Mouse (Mus musculus) neural tube, embryonic 15.5 days (tissue): ENCODE measurements around the gene B430305J03Rik. TPM values are rescaled to one million over a fixed set of nuclear protein-coding genes. Genes with fewer than 3 reads are reported as not detected.

Source experiments
- ATAC-seq: fragments of 200-750 bp; cut with Nextera tagmentation; 2 replicates; pipeline ENCODE4 v1.8.0; 2017; ENCODE audit warnings: mild to moderate bottlenecking, moderate TSS enrichment, moderate library complexity; ENCODE audit not compliant: low FRiP score
- H3K27ac ChIP-seq: fragments of 300-500 bp; sonication (generic); replicated peaks from 2 replicates; pipeline ENCODE4 v1.5.1; 2015; ENCODE audit warnings: mild to moderate bottlenecking, inconsistent platforms
- H3K27me3 ChIP-seq: fragments of 300-500 bp; sonication (generic); replicated peaks from 2 replicates; pipeline ENCODE4 v1.6.1; 2015; ENCODE audit warnings: inconsistent platforms
- H3K36me3 ChIP-seq: fragments of 300-500 bp; sonication (generic); 2 replicates; pipeline ENCODE4 v1.6.1; 2015; ENCODE audit warnings: inconsistent platforms
- H3K4me1 ChIP-seq: fragments of 300-500 bp; sonication (generic); 2 replicates; pipeline ENCODE4 v1.6.1; 2015; ENCODE audit warnings: inconsistent platforms
- H3K4me2 ChIP-seq: fragments of 300-500 bp; sonication (generic); 2 replicates; pipeline ENCODE4 v1.6.1; 2015; ENCODE audit warnings: inconsistent platforms, mild to moderate bottlenecking, moderate library complexity
- H3K4me3 ChIP-seq: fragments of 300-500 bp; sonication (generic); replicated peaks from 2 replicates; pipeline ENCODE4 v1.5.1; 2015; ENCODE audit warnings: mild to moderate bottlenecking, inconsistent platforms
- H3K9ac ChIP-seq: fragments of 300-500 bp; sonication (generic); replicated peaks from 2 replicates; pipeline ENCODE4 v1.6.1; 2015; ENCODE audit warnings: mild to moderate bottlenecking, inconsistent platforms
- H3K9me3 ChIP-seq: fragments of 300-500 bp; sonication (generic); replicated peaks from 2 replicates; pipeline ENCODE4 v1.6.1; 2016; ENCODE audit warnings: inconsistent platforms
- WGBS: fragments of 180-500 bp; shearing (Covaris S2); methylation state at CpG from one replicate; pipeline ENCODE4 v1.1.7; 2015; ENCODE audit warnings: mixed read lengths; 5-methylcytosine and 5-hydroxymethylcytosine counted together
- polyA plus RNA-seq: library from polyadenylated mRNA; unstranded; fragments of >200 nt; fragmentation: Nextera tagmentation; extraction: Ambion mirVana; gene quantifications from 2 replicates; pipeline ENCODE4 v1.2.1, GENCODE M21; 2015

The B430305J03Rik gene
- polyA plus RNA-seq, 1 experiment from 2014 or later = not detected

DNA sequence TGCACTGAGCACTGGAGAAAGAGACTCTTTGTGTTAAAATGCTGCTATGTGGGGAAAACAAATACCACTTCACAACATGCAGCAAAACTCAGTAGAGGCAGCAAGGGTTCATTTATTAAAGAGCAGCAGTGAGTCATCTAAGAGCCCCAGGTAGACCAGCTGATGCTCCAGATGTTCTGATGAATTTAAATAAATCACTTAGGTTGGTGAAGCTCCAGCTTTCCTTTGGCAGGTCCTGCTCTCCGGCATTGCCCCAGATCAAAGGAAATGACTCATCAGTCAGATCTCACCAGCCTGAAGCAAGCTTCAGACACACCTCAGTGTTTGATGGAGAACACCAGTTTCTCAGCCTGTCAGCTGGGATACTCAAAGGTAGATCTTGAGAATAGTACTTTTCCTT is 20.1 kb downstream of the B430305J03Rik start:
- H3K9me3 ChIP-seq = no peaks in the 10 kb centered on the region
- no peak overlapping the region for H3K4me3 ChIP-seq
- no peak overlapping the region for H3K9ac ChIP-seq
- H3K27ac ChIP-seq = no peak overlapping the region
- no peak overlapping the region for H3K4me2 ChIP-seq
- 60% methylated on average over 1 of the region's 1 CpGs for WGBS
- ATAC-seq = no peak
- H3K4me1 ChIP-seq = no peaks in the 10 kb centered on the region
- no peaks in the 10 kb centered on the region for H3K27me3 ChIP-seq
- no peaks in the 10 kb centered on the region for H3K36me3 ChIP-seq

GRCm38 (mm10) chr3:61344031-61344430 is 21.7 kb downstream of the B430305J03Rik start:
- Histone ChIP-seq H3K27me3 (no peaks in the 10 kb centered on the region), H3K4me3 (no peak overlapping the region), H3K4me1 (no peaks in the 10 kb centered on the region), H3K4me2 (no peak overlapping the region), H3K27ac (no peak overlapping the region), H3K9ac (no peak overlapping the region), H3K9me3 (no peaks in the 10 kb centered on the region), H3K36me3 (no peaks in the 10 kb centered on the region)
- WGBS = 89% methylated on average over 7 of the region's 7 CpGs
- no peak for ATAC-seq

DNA sequence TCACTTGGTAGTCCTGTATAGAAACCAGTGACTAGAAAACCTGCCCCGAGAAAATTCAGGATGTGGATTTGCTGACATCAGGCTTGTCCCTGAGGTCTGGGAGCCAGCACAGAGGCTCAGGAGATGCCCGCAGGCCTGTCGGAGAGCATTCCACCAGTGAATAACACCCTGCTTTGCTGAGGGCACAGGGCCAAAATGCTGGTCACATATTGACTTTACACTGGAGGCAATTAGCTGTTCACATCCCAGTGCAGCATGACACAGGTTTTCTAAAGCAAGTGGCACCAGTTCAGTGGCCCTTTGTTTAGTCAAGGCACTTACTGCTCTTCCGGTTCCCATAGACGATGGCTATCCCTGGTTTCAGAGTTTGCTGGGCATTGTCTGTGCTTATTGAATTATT is 25.4 kb downstream of the B430305J03Rik start:
- no peaks in the 10 kb centered on the region for H3K9me3 ChIP-seq
- H3K4me2 ChIP-seq = no peak overlapping the region
- WGBS = 57% methylated on average over 5 of the region's 5 CpGs
- no peak overlapping the region for H3K4me3 ChIP-seq
- ATAC-seq = 0 out of 2 replicates have a peak, but pooled peaks have one; percentile 35
- H3K9ac ChIP-seq = no peak overlapping the region
- no peak overlapping the region for H3K27ac ChIP-seq
- no peaks in the 10 kb centered on the region for H3K36me3 ChIP-seq
- H3K27me3 ChIP-seq = no peaks in the 10 kb centered on the region
- no peaks in the 10 kb centered on the region for H3K4me1 ChIP-seq

GRCm38 (mm10) chr3:61337230-61337629 is 28.5 kb downstream of the B430305J03Rik start:
- Histone ChIP-seq H3K27me3 (no peaks in the 10 kb centered on the region), H3K4me2 (no peak overlapping the region), H3K9me3 (no peaks in the 10 kb centered on the region), H3K9ac (no peak overlapping the region), H3K27ac (no peak overlapping the region), H3K4me3 (no peak overlapping the region), H3K36me3 (no peaks in the 10 kb centered on the region), H3K4me1 (no peaks in the 10 kb centered on the region)
- 83% methylated on average over 3 of the region's 3 CpGs for WGBS
- ATAC-seq = no peak

- Histone ChIP-seq H3K4me3 (no peak overlapping the region), H3K4me2 (no peak overlapping the region), H3K9me3 (no peaks in the 10 kb centered on the region), H3K36me3 (no peaks in the 10 kb centered on the region), H3K27me3 (no peaks in the 10 kb centered on the region), H3K4me1 (no peaks in the 10 kb centered on the region), H3K27ac (no peak overlapping the region), H3K9ac (no peak overlapping the region)
- 57% methylated on average over 2 of the region's 2 CpGs for WGBS
- no peak for ATAC-seq
These were observed 29.5 kb downstream of the B430305J03Rik start for GRCm38 (mm10) chr3:61336205-61336604.

DNA sequence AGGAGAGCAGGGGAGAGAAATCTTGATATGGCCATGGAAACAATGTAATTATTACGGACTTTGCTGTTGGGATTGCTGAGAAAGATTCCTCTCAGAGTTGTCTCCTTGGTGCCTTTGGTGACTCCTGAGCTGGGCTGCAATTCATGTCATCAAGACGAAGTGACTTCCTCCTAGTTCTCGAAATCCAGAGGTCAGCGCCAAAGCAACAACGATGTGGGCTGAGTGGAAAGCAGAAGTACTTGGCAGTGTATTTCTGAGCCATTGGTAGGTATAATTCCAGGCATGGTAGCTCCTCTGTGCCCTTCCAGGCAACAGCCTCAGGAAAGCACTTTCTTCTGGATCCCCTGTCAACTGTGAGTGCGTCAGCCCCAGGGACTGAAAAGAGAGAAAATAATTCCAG is 44.1 kb downstream of the B430305J03Rik start:
- Histone ChIP-seq H3K27me3 (no peaks in the 10 kb centered on the region), H3K9me3 (no peaks in the 10 kb centered on the region), H3K4me1 (no peaks in the 10 kb centered on the region), H3K36me3 (no peaks in the 10 kb centered on the region), H3K9ac (no peak overlapping the region), H3K27ac (no peak overlapping the region), H3K4me2 (no peak overlapping the region), H3K4me3 (no peak overlapping the region)
- 80% methylated on average over 6 of the region's 6 CpGs for WGBS
- no peak for ATAC-seq

GRCm38 (mm10) chr3:61320031-61320430 is 45.7 kb downstream of the B430305J03Rik start:
- Histone ChIP-seq H3K4me3 (no peak overlapping the region), H3K27me3 (no peaks in the 10 kb centered on the region), H3K9me3 (no peaks in the 10 kb centered on the region), H3K4me2 (no peak overlapping the region), H3K9ac (no peak overlapping the region), H3K4me1 (no peaks in the 10 kb centered on the region), H3K27ac (no peak overlapping the region), H3K36me3 (no peaks in the 10 kb centered on the region)
- 84% methylated on average over 2 of the region's 2 CpGs for WGBS
- no peak for ATAC-seq

DNA sequence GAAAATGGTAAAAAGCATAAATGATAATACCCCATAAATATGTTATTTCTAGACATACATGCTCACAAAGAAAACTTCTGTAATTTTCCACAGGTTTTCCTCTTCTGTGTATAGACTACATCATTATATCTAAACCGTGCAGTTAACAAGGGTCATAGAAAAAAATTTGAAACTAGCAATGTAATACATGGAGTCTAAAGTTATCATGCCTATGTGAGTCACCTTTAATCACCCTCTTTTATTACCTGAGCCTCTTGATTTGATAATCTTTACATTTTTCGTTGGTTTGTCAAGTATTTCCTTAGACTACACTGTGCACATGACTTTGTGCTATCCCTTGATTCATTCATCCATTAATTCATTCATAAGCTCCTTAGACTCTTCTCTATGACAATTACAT is 50.7 kb downstream of the B430305J03Rik start:
- Histone ChIP-seq H3K4me3 (no peak overlapping the region), H3K9ac (no peak overlapping the region), H3K27ac (no peak overlapping the region), H3K9me3 (no peaks in the 10 kb centered on the region), H3K4me2 (no peak overlapping the region), H3K27me3 (no peaks in the 10 kb centered on the region), H3K4me1 (no peaks in the 10 kb centered on the region), H3K36me3 (no peaks in the 10 kb centered on the region)
- WGBS = 88% methylated on average over 2 of the region's 2 CpGs
- ATAC-seq = no peak

Other genes with a start within 250 kb of the B430305J03Rik start
- gene Rap2b, start 4.3 kb downstream of the B430305J03Rik start, polyA plus RNA-seq = 8.6 and 9.3 TPM in 2 replicates